Mouse (Mus musculus) midbrain, embryonic 11.5 days (tissue): ENCODE data around the gene Gm8104. TPM values are rescaled to one million over a fixed set of nuclear protein-coding genes. Genes with fewer than 3 reads are reported as not detected.
"Not testable (repeated sequence)": the region's sequence is repeated elsewhere in the genome, so short reads cannot be mapped to it uniquely, and the experiment has no call there.

Source experiments
- ATAC-seq: fragments of 200-750 bp; cut with Nextera tagmentation; 2 replicates; pipeline ENCODE4 v1.8.0; 2017; ENCODE audit warnings: moderate TSS enrichment, moderate library complexity; ENCODE audit not compliant: low FRiP score
- DNase-seq: peaks from one replicate; pipeline ENCODE4 v3.0.0; 2015; ENCODE audit warnings: low spot score; ENCODE audit errors: missing footprints
- H3K27ac ChIP-seq: fragments of 300-500 bp; sonication (generic); 2 replicates; pipeline ENCODE4 v1.5.1; 2014; ENCODE audit warnings: low read depth, low read length
- H3K27me3 ChIP-seq: fragments of 300-500 bp; sonication (generic); 2 replicates; pipeline ENCODE4 v1.6.1; 2014; ENCODE audit warnings: mild to moderate bottlenecking, low read length, moderate library complexity, mixed read lengths; ENCODE audit not compliant: control insufficient read depth, insufficient read depth
- H3K36me3 ChIP-seq: fragments of 300-500 bp; sonication (generic); 2 replicates; pipeline ENCODE4 v1.6.1; 2014; ENCODE audit warnings: mild to moderate bottlenecking, low read length, moderate library complexity, mixed read lengths; ENCODE audit not compliant: control insufficient read depth, insufficient read depth
- H3K4me1 ChIP-seq: fragments of 300-500 bp; sonication (generic); 2 replicates; pipeline ENCODE4 v1.6.1; 2014; ENCODE audit warnings: low read length; ENCODE audit not compliant: control insufficient read depth, insufficient read depth
- H3K4me2 ChIP-seq: fragments of 300-500 bp; sonication (generic); 2 replicates; pipeline ENCODE4 v1.6.1; 2014; ENCODE audit warnings: mild to moderate bottlenecking, moderate library complexity
- H3K4me3 ChIP-seq: fragments of 300-500 bp; sonication (generic); 2 replicates; pipeline ENCODE4 v1.5.1; 2014; ENCODE audit warnings: low read depth, low read length
- H3K9ac ChIP-seq: fragments of 300-500 bp; sonication (generic); 2 replicates; pipeline ENCODE4 v1.6.1; 2014; ENCODE audit warnings: low read length
- H3K9me3 ChIP-seq: fragments of 300-500 bp; sonication (generic); 2 replicates; pipeline ENCODE4 v1.6.1; 2016; ENCODE audit warnings: low read length; ENCODE audit not compliant: control insufficient read depth
- WGBS: fragments of 180-500 bp; shearing (Covaris S2); extraction: QIAGEN DNeasy Blood & Tissue Kit; methylation state at CpG from one replicate; pipeline ENCODE4 v1.1.7; 2014; 5-methylcytosine and 5-hydroxymethylcytosine counted together
- polyA plus RNA-seq: library from polyadenylated mRNA; unstranded; fragments of >200 nt; fragmentation: Nextera tagmentation; extraction: Ambion mirVana; gene quantifications from 2 replicates; pipeline ENCODE4 v1.2.1, GENCODE M21; 2014

Gm8104 gene
- polyA plus RNA-seq = not detected in 2 replicates

DNA sequence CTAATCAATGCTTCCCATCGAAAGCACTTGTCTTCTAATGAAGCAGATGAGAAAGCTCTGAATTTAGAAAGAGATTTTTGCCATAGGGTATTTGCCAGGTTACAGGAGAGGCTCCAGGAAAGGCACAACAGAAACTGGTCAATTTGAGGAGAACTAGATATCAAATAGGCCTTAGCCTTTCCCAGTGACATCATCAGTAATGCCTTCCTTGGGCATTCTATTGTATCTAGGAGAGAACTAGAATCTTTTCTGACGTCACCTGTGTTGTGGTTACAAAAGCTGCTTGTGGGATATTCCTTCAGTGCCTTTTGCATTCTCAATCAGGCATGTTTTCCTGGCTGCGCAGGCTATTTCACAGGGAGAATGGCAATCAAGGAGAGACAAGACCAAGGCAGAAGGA lies at the start of gene Gm8104:
TSS of gene Gm8104 (plus strand) at position 301 of the 400 bp plus-strand sequence.
- H3K4me1 ChIP-seq, H3K9me3 ChIP-seq, H3K4me3 ChIP-seq, H3K27me3 ChIP-seq, ATAC-seq, H3K27ac ChIP-seq, H3K9ac ChIP-seq, H3K4me2 ChIP-seq, DNase-seq, H3K36me3 ChIP-seq: not testable (repeated sequence)
- 75% methylated on average over 3 of the region's 3 CpGs for WGBS

DNA sequence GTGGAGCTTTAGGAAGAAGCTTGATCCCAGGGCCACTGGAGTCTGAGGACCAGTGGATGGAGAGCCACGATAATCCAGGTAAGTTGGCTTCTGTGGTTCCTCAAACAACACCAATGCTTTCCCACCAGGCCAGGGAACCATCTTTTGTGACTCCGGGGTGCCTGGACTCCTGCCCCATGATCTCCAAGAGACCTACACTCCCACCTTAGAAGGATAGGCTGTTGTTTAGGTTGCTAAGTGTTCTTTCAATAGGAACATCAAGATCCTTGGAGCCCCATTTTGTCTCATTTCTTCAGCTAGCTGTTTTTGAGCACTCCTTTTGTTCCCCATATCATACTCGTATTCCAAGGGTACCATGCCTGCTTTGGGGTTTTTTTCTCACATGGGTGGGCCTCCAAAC lies 42.3 kb upstream of the Gm8104 start:
- not testable (repeated sequence) for H3K9ac ChIP-seq, H3K9me3 ChIP-seq, H3K4me3 ChIP-seq, H3K27ac ChIP-seq, DNase-seq, H3K4me2 ChIP-seq, H3K4me1 ChIP-seq, ATAC-seq, H3K36me3 ChIP-seq, H3K27me3 ChIP-seq
- 76% methylated on average over 3 of the region's 3 CpGs for WGBS

DNA sequence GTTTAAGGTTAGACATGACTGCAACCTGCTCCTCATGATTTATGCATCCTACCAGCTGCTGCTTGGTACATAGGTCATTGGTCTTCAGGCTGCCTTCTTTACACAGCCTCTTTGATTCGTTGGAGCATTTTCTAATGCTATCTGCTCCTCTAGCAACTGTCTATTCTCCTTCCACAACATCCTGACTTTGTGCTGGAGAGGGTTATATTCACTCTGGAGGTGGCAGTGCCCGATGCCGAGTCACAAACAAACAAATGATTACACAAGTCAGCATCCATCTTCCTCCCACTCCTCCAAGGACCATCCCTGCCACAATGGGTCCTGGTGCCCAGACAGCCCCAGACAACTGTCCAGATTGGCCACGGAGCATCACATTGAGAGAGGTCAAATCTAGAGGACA lies 40.2 kb upstream of the Gm8104 start:
- not testable (repeated sequence) for H3K27ac ChIP-seq, DNase-seq, H3K4me1 ChIP-seq, H3K4me2 ChIP-seq, H3K4me3 ChIP-seq, H3K27me3 ChIP-seq, H3K9me3 ChIP-seq, H3K36me3 ChIP-seq, ATAC-seq, H3K9ac ChIP-seq
- 72% methylated on average over 4 of the region's 4 CpGs for WGBS

DNA sequence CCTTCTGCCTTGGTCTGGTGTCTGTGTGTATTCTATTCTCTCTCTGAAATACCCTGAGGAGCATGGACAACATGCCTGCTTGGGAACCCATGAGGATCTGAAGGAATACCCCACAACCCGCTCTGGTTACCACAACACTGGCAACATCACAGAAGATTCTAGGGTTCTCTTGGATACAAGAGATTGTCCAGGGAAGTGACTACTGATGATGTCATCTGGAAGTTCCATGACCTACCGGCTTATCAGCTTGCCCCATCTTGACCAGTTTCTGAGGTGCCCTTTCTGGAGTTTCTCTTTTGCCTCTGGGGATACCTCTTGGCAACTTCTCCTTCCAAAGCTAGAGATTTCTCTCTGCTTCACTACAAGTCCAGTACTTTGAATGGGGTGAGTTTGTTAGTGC lies 23.9 kb upstream of the Gm8104 start, which contains the start of gene Gm8094:
TSS of gene Gm8094 (minus strand) at position 101 of the 400 bp plus-strand sequence.
- not testable (repeated sequence) for H3K27ac ChIP-seq, DNase-seq, H3K4me2 ChIP-seq, H3K4me3 ChIP-seq, ATAC-seq, H3K9me3 ChIP-seq, H3K9ac ChIP-seq, H3K36me3 ChIP-seq, H3K4me1 ChIP-seq, H3K27me3 ChIP-seq
- WGBS = 82% methylated on average over 2 of the region's 2 CpGs

DNA sequence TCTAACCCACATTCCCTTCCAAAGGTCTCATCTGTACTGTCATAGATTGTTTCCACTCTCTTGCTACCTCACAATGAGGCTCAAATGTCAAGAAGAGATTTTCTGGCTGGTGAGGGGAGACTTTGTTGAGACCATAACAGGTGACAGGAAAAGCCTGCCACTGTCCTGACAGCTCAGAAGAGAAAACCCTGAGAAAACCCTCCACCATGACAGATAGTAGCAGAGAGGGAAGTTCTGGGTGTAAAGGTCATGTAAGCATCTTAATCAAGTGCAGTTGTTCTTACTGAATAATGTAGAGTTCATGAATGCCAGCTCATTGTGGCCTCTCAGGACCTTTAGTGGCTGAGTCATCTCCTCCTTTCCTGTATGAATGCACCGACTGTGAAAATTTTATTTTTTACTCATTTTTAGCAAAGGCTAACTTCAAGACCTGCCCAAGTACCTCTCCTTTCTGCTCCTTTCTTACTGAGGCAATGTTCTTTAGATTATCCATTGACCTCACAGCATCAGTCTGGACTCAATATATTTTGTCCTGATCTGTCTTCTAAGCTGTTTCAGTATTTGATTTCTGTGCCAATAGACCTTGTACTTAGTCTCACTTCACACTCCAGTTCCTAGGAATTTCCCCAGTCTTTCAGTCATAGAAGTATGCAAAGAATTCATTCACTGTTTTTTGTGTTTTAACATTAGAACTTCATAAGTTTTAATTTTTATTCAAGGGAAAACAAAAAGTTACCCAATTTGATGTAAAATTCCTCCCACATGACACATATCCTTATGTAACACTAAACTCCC lies 15.3 kb upstream of the Gm8104 start:
- 83% methylated on average over 1 of the region's 1 CpGs for whole genome bisulfite sequencing
- H3K36me3 ChIP-seq, H3K27ac ChIP-seq, H3K4me2 ChIP-seq, H3K4me1 ChIP-seq, ATAC-seq, H3K9me3 ChIP-seq, DNase-seq, H3K4me3 ChIP-seq, H3K27me3 ChIP-seq, H3K9ac ChIP-seq: not testable (repeated sequence)

DNA sequence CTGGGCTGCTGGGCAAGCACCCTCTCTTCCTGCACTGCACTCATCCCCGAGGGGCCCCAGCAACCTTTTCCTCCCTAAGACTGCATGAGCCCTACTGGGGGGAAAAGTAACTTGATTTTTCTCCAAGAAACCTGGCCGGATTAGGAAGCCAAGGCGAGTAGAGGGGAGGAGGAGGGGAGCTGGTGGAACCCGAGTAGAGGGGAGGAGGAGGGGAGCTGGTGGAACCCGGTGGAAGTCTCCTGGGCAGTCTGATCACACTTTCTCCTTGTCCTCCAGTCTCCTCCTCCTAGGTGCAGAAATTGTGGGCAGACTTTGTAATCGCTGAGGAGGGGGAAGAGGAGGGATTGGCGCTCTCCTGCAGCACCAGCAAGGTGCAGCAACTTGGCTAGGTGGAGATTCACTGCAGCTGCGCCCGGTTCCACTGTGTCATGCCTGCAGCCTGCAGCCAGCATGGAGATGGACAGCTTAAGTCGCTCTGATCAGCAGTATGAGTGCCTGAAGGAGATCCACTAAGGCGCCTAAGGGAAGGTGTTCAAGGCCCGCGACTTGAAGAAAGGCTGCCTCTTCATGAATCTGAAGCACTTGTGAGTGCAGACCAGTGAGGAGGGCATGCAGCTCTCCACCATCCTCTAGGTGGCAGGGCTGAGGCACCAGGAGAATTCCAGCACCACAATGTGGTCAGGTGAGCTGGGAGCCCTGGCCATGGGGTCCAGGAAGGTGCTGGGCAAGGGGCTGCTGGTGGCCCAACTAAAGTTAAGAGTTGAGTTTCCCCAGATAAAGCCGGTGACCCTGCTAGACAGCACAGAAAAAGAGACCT lies 11.1 kb upstream of the Gm8104 start:
- H3K36me3 ChIP-seq, H3K9me3 ChIP-seq, H3K4me2 ChIP-seq, DNase-seq, H3K9ac ChIP-seq, H3K27me3 ChIP-seq, H3K4me1 ChIP-seq, H3K4me3 ChIP-seq, H3K27ac ChIP-seq: not testable (repeated sequence)
- peak; percentile 61 for ATAC-seq
- 42% methylated on average over 1 of the region's 14 CpGs for WGBS

DNA sequence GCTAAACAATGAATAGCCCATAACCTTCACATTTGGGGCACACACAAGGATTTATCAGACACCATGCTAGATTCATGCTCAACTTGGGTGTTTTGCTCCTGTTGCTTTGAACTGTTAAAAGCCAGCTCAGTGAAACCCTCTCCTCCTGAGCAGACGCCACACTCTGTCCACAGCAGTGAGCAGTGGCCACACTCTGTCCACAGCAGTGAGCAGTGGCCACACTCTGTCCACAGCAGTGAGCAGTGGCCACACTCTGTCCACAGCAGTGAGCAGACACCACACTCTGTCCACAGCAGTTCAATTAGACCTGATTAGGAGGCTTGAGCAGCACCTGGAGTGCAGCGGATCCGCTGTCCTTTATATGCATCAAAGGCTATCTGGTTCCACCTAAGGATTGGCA lies 19.3 kb downstream of the Gm8104 start:
- not testable (repeated sequence) for ATAC-seq, H3K36me3 ChIP-seq, H3K27ac ChIP-seq, H3K9me3 ChIP-seq, H3K4me3 ChIP-seq, H3K4me1 ChIP-seq, DNase-seq, H3K4me2 ChIP-seq, H3K9ac ChIP-seq, H3K27me3 ChIP-seq
- 88% methylated on average over 1 of the region's 3 CpGs for WGBS

DNA sequence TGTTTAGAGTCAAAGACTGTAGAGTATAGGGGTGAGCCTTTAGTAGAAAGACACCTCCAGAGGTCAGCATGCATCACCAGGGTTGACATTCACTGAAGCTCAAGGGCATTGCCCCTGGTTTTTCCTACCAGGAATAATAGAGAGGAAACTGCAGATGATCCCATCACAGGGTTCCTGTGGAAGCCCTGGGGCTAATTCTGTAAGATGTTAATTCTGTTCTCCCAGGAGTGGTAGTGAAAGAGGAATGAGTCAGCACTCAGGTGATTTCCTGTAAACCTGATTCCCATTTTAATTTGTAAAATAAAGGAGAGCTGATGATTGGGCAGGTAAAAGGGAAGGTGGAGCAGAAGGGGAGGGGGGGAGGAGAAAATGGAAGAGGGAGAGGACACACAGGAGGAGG lies 25.9 kb downstream of the Gm8104 start:
- not testable (repeated sequence) for H3K27me3 ChIP-seq, H3K9me3 ChIP-seq, H3K4me2 ChIP-seq, H3K36me3 ChIP-seq, H3K9ac ChIP-seq, H3K4me3 ChIP-seq, ATAC-seq, H3K27ac ChIP-seq, DNase-seq, H3K4me1 ChIP-seq
